Mouse (Mus musculus): ENCODE results near the gene Il9. TPM values are rescaled to one million over a fixed set of nuclear protein-coding genes. Genes with fewer than 3 reads are reported as not detected.

Gene Il9
- polyA plus RNA-seq, 1 experiment from 2014 or later, result not detected

DNA sequence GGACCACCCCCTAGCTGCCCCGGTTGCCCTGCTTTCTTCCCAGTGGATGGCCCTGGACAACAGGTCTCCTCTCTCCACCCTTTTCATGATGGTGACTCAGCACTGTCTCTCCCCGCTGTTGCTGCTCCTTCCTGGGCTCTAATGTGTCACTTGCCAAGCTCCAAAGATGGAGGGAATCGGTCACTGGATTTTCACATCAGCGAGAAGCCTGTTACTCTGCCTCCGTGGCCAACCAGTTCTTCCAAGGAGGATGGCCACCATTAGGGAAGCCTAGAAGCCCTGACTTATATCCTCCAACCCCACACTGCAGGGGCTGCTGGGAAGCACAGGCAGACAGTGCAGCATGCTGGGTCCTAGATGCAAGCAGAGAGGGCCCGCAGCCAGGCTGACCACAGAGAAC lies 10.8 kb downstream of the Il9 start:
- Histone ChIP-seq H3K27ac (replicated peaks) (no peak overlapping the region), H3K36me3 (no peaks in the 10 kb centered on the region)
- 87% methylated on average over 6 of the region's 6 CpGs for WGBS

GRCm38 (mm10) chr13:56468536-56468935 lies 13.5 kb downstream of the Il9 start:
- H3K9ac ChIP-seq (replicated peaks), result no peak overlapping the region
- no peaks in the 10 kb centered on the region for H3K27me3 ChIP-seq (replicated peaks)
- peaks cover 10% of the 10 kb centered on the region for H3K4me1 ChIP-seq
- H3K4me2 ChIP-seq, result no peak overlapping the region
- H3K4me3 ChIP-seq (replicated peaks), result no peak overlapping the region
- 97% methylated on average over 4 of the region's 4 CpGs for WGBS
- no peaks in the 10 kb centered on the region for H3K36me3 ChIP-seq
- H3K9me3 ChIP-seq (replicated peaks), result 0 out of 2 replicates have a peak, but pooled peaks cover 3% of the 10 kb centered on the region
- H3K27ac ChIP-seq (replicated peaks), result no peak overlapping the region
- no peak for ATAC-seq (ENCODE audit: low FRiP score)

More for the DNA sequence above, 10.8 kb downstream of the Il9 start:
- no peak overlapping the region for H3K4me3 ChIP-seq (replicated peaks)
- no peak for ATAC-seq (ENCODE audit: low FRiP score)
- no peak overlapping the region for H3K4me2 ChIP-seq
- H3K9ac ChIP-seq (replicated peaks), result no peak overlapping the region
- no peaks in the 10 kb centered on the region for H3K27me3 ChIP-seq (replicated peaks)
- H3K9me3 ChIP-seq (replicated peaks), result 0 out of 2 replicates have a peak, but pooled peaks cover 3% of the 10 kb centered on the region
- peaks cover 10% of the 10 kb centered on the region for H3K4me1 ChIP-seq

GRCm38 (mm10) chr13:56467786-56468185 lies 14.3 kb downstream of the Il9 start:
- Histone ChIP-seq H3K27me3 (replicated peaks) (no peaks in the 10 kb centered on the region), H3K36me3 (no peaks in the 10 kb centered on the region), H3K4me1 (peaks cover 10% of the 10 kb centered on the region), H3K27ac (replicated peaks) (no peak overlapping the region), H3K4me2 (no peak overlapping the region), H3K9me3 (replicated peaks) (0 out of 2 replicates have a peak, but pooled peaks cover 3% of the 10 kb centered on the region), H3K9ac (replicated peaks) (no peak overlapping the region), H3K4me3 (replicated peaks) (no peak overlapping the region)
- WGBS, result 96% methylated on average over 7 of the region's 7 CpGs
- no peak for ATAC-seq (ENCODE audit: low FRiP score)

DNA sequence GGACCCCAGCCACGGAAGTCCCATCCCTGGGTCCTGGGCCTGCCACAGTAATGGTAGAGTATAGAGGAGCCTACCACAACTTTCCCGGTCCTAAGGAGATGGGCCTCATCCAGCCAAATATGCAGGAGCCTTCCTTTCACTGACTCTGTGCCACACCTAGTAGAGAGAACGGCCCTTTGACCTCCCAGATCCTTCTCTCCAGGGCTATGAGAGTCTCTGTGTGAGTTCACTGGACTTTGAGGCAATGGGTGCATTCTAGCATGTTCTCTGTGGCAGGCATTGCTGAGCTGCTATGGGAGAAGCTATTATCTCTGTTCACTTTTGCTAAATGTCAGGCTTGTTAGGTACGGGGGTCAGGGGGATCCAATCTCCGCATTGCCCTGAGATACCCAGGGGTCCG lies 18.3 kb downstream of the Il9 start:
- Histone ChIP-seq H3K4me1 (no peaks in the 10 kb centered on the region; the same call in 1 of the 2 replicates), H3K4me2 (no peak overlapping the region), H3K4me3 (replicated peaks) (no peak overlapping the region), H3K27ac (replicated peaks) (no peak overlapping the region), H3K9me3 (replicated peaks) (0 out of 2 replicates have a peak, but pooled peaks cover 3% of the 10 kb centered on the region), H3K36me3 (no peaks in the 10 kb centered on the region), H3K9ac (replicated peaks) (no peak overlapping the region; the same call in 1 of the 2 replicates), H3K27me3 (replicated peaks) (no peaks in the 10 kb centered on the region)
- 70% methylated on average over 6 of the region's 6 CpGs for WGBS
- no peak for ATAC-seq (ENCODE audit: low FRiP score)

DNA sequence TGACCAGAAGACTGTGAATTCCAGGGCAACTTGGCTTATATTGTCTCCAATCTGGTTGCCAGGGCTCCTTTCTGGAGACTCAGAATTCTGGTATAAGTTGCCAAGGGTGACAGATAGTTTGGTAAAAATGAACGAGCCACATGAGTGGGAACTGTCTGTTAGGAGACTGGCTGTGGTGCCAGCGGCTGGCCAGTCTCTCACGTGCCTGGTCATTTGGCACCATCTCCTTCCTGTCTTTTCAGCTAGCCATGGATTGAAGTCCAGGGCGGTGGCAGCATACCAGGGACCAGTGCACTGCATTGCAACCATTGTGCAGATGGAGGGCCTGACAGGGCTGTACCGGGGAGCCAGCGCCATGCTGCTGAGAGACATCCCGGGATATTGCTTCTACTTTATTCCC lies 18.8 kb downstream of the Il9 start:
- Histone ChIP-seq H3K4me1 (peaks cover 1% of the 10 kb centered on the region; the same call in 1 of the 2 replicates), H3K27me3 (replicated peaks) (no peaks in the 10 kb centered on the region), H3K4me2 (no peak overlapping the region), H3K4me3 (replicated peaks) (no peak overlapping the region), H3K9ac (replicated peaks) (no peak overlapping the region; the same call in 1 of the 2 replicates), H3K9me3 (replicated peaks) (0 out of 2 replicates have a peak, but pooled peaks cover 3% of the 10 kb centered on the region), H3K36me3 (no peaks in the 10 kb centered on the region), H3K27ac (replicated peaks) (no peak overlapping the region)
- WGBS, result 76% methylated on average over 7 of the region's 7 CpGs
- peak; percentile 66 for ATAC-seq (ENCODE audit: low FRiP score)

GRCm38 (mm10) chr13:56462791-56463190 lies 19.3 kb downstream of the Il9 start:
- no peaks in the 10 kb centered on the region for H3K27me3 ChIP-seq (replicated peaks)
- no peaks in the 10 kb centered on the region for H3K36me3 ChIP-seq
- H3K27ac ChIP-seq (replicated peaks), result no peak overlapping the region
- ATAC-seq (ENCODE audit: low FRiP score), result no peak
- H3K4me3 ChIP-seq (replicated peaks), result no peak overlapping the region
- 83% methylated on average over 4 of the region's 4 CpGs for WGBS
- H3K9me3 ChIP-seq (replicated peaks), result 0 out of 2 replicates have a peak, but pooled peaks cover 3% of the 10 kb centered on the region
- H3K4me1 ChIP-seq, result peaks cover 6% of the 10 kb centered on the region; the same call in 1 of the 2 replicates
- H3K9ac ChIP-seq (replicated peaks), result no peak overlapping the region
- no peak overlapping the region for H3K4me2 ChIP-seq

DNA sequence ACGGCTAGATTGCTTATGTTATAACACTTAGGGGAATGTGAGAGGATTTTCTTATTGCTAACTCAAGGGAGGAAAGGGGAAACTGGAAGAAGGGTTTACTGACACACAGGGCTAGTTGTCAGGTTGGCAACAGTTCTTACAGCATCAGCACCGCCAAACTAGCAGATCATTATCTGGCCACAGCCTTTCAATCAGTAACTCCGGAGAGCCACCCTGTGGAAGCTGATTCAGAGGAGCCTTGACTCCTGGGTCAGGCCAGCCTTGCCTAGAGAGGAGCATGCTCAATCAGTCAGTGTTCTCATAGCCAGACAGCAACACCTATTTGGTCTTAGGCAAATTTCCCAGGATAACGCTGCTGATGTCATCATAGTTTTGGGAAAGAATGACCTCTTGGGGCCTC lies 20.6 kb downstream of the Il9 start:
- H3K4me3 ChIP-seq (replicated peaks), result no peak overlapping the region
- H3K9me3 ChIP-seq (replicated peaks), result 0 out of 2 replicates have a peak, but pooled peaks cover 2% of the 10 kb centered on the region
- no peaks in the 10 kb centered on the region for H3K27me3 ChIP-seq (replicated peaks)
- 80% methylated on average over 4 of the region's 4 CpGs for WGBS
- ATAC-seq (ENCODE audit: low FRiP score), result no peak
- no peak overlapping the region for H3K4me2 ChIP-seq
- H3K9ac ChIP-seq (replicated peaks), result no peak overlapping the region
- peaks cover 11% of the 10 kb centered on the region; the same call in 1 of the 2 replicates for H3K4me1 ChIP-seq
- H3K36me3 ChIP-seq, result no peaks in the 10 kb centered on the region
- no peak overlapping the region for H3K27ac ChIP-seq (replicated peaks)

DNA sequence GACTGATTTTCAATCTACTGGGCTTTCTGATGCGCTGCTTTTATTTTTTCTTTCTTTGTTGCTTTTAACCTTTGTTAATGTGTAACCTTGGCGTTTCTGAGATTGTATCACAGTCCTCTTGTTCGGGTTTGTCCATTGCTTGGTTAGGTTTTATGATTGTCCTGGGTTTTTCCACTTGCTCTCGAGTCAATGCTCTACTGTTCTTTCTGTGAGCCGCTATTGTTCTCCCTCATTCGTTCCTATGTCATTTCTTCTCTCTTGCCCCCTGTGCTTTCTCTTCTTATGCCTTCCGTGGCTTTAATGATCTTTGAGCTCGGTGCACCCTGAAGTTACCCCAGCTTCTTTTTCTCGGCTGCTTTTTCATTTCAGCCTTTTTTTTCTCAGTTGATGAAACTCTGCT lies 24.0 kb downstream of the Il9 start:
- Histone ChIP-seq H3K4me3 (replicated peaks) (no peak overlapping the region), H3K4me2 (peak overlapping the region; percentile 29), H3K36me3 (no peaks in the 10 kb centered on the region), H3K27ac (replicated peaks) (no peak overlapping the region), H3K4me1 (peaks cover 11% of the 10 kb centered on the region; the same call in 1 of the 2 replicates), H3K27me3 (replicated peaks) (no peaks in the 10 kb centered on the region), H3K9me3 (replicated peaks) (no peaks in the 10 kb centered on the region), H3K9ac (replicated peaks) (no peak overlapping the region)
- 13% methylated on average over 9 of the region's 9 CpGs for WGBS
- no peak for ATAC-seq (ENCODE audit: low FRiP score)

GRCm38 (mm10) chr13:56450035-56450434 lies 32.0 kb downstream of the Il9 start:
- no peak overlapping the region for H3K4me3 ChIP-seq (replicated peaks)
- peaks cover 13% of the 10 kb centered on the region for H3K4me1 ChIP-seq
- H3K27me3 ChIP-seq (replicated peaks), result no peaks in the 10 kb centered on the region
- 82% methylated on average over 8 of the region's 8 CpGs for WGBS
- H3K9me3 ChIP-seq (replicated peaks), result no peaks in the 10 kb centered on the region
- no peak overlapping the region for H3K4me2 ChIP-seq
- 0 out of 2 replicates have a peak overlapping the region, but pooled peaks have one; percentile 7 for H3K27ac ChIP-seq (replicated peaks)
- no peak; the same call in 1 of the 2 replicates for ATAC-seq (ENCODE audit: low FRiP score)
- no peak overlapping the region for H3K9ac ChIP-seq (replicated peaks)
- no peaks in the 10 kb centered on the region for H3K36me3 ChIP-seq

DNA sequence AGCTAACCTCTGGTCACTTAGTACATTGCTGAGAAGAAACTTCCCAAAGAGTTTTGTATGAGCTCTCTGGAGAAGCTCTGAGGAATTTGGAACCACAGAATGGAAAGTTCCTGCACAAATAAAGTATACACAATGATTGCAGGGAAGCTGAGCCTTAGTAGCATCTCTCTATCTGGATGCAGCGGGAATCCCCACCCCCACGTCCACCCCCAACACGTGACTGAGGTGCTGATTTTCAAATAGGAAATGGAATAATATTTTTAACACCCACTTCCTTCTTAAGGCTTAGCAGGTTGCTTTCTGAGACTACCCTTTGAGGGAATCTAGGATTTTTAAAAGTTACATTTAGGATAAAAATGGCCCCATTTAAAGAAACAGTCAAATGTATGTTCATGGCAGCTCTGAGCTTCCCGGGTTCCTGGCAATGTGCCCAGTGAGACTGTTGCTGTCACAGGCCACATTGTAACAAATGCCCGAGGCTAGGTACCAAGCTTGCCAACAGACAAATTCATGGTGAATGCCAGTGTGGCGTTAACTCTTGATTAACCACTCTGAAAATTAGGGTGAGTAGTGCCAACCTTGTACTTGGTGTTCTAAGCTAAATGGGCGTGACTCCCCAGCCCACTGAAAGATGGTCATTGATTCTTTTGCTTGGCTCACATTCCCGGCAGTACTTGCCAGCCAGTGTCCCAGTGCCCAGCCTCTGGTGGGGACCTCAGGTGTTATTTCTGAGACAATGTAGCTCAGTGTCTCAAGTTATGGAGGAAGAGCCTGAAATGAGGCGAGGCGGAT lies 32.6 kb downstream of the Il9 start:
- WGBS, result 50% methylated on average over 10 of the region's 10 CpGs
- ATAC-seq (ENCODE audit: low FRiP score), result no peak
- H3K9me3 ChIP-seq (replicated peaks), result no peaks in the 10 kb centered on the region
- peaks cover 13% of the 10 kb centered on the region for H3K4me1 ChIP-seq
- H3K27ac ChIP-seq (replicated peaks), result 0 out of 2 replicates have a peak overlapping the region, but pooled peaks have one; percentile 7
- H3K36me3 ChIP-seq, result no peaks in the 10 kb centered on the region
- no peak overlapping the region for H3K4me2 ChIP-seq
- no peak overlapping the region for H3K9ac ChIP-seq (replicated peaks)
- H3K27me3 ChIP-seq (replicated peaks), result no peaks in the 10 kb centered on the region
- H3K4me3 ChIP-seq (replicated peaks), result no peak overlapping the region

DNA sequence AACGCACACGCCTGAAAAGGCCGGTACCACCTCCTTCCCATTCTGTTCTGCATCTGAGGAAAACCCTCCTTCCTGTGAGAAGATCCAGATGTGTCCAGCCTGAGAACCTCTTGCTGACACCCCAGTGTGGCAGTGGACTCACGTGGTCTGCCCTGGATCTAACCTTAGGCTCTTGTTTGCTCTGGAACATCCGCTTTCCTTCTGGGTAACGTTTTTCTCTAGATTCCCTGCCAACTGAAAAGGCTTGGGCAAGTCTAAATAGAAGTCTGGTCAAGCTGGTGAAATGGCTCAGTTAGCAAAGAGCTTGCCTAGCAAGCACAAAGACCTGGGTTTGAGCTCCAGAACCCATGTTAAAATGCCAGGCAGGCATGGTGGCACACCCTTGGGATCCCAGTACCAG lies 37.0 kb downstream of the Il9 start:
- Histone ChIP-seq H3K4me3 (replicated peaks) (no peak overlapping the region), H3K27me3 (replicated peaks) (peaks cover 11% of the 10 kb centered on the region), H3K4me1 (peaks cover 12% of the 10 kb centered on the region), H3K9ac (replicated peaks) (no peak overlapping the region), H3K4me2 (no peak overlapping the region), H3K27ac (replicated peaks) (no peak overlapping the region), H3K36me3 (no peaks in the 10 kb centered on the region), H3K9me3 (replicated peaks) (no peaks in the 10 kb centered on the region)
- 92% methylated on average over 6 of the region's 6 CpGs for WGBS
- ATAC-seq (ENCODE audit: low FRiP score), result no peak

- Histone ChIP-seq H3K9me3 (replicated peaks) (no peaks in the 10 kb centered on the region), H3K27ac (replicated peaks) (no peak overlapping the region), H3K36me3 (no peaks in the 10 kb centered on the region), H3K4me2 (no peak overlapping the region), H3K4me3 (replicated peaks) (no peak overlapping the region), H3K27me3 (replicated peaks) (peaks cover 19% of the 10 kb centered on the region), H3K4me1 (peaks cover 4% of the 10 kb centered on the region; the same call in 1 of the 2 replicates), H3K9ac (replicated peaks) (no peak overlapping the region)
- WGBS, result 89% methylated on average over 3 of the region's 3 CpGs
- no peak for ATAC-seq (ENCODE audit: low FRiP score)
Observed at GRCm38 (mm10) chr13:56444112-56444511, 37.9 kb downstream of the Il9 start.
